Mouse (Mus musculus): ENCODE data around the gene Gm37240.

GRCm38 (mm10) chr3:85376541-85376940 lies 510.8 kb downstream of the Gm37240 start:
- no peak for TF ChIP-seq POLR2A (IDR thresholded peaks at IDR 0.05; ENCODE audit: borderline replicate concordance, extremely low read depth, insufficient read depth, insufficient read length, poor library complexity, severe bottlenecking)
- TF ChIP-seq CTCF (IDR thresholded peaks at IDR 0.05; ENCODE audit: borderline replicate concordance, extremely low read depth, insufficient read depth, insufficient read length): no peak
